Mouse (Mus musculus) C2C12 (cell line): ENCODE data around the gene Hcn3.

Experiments used
- CTCF ChIP-seq: IDR thresholded peaks from one replicate; pipeline ENCODE4 v1.5.1; 2011; ENCODE audit not compliant: control insufficient read depth, insufficient read depth, insufficient read length
- MAX ChIP-seq: IDR thresholded peaks from one replicate; pipeline ENCODE4 v1.6.1; 2011; ENCODE audit warnings: mild to moderate bottlenecking, control low read depth
- MYOD1 ChIP-seq: IDR thresholded peaks from one replicate; pipeline ENCODE4 v1.6.1; 2011; ENCODE audit warnings: low read depth; ENCODE audit not compliant: control insufficient read depth, insufficient read length

GRCm38 (mm10) chr3:89193351-89193750 lies 33.4 kb upstream of the Hcn3 start:
- TF ChIP-seq CTCF (no peak), MAX (no peak), MYOD1 (no peak)
